Mouse (Mus musculus): Measurements from ENCODE around the gene Zbtb25.

The Zbtb25 gene

DNA sequence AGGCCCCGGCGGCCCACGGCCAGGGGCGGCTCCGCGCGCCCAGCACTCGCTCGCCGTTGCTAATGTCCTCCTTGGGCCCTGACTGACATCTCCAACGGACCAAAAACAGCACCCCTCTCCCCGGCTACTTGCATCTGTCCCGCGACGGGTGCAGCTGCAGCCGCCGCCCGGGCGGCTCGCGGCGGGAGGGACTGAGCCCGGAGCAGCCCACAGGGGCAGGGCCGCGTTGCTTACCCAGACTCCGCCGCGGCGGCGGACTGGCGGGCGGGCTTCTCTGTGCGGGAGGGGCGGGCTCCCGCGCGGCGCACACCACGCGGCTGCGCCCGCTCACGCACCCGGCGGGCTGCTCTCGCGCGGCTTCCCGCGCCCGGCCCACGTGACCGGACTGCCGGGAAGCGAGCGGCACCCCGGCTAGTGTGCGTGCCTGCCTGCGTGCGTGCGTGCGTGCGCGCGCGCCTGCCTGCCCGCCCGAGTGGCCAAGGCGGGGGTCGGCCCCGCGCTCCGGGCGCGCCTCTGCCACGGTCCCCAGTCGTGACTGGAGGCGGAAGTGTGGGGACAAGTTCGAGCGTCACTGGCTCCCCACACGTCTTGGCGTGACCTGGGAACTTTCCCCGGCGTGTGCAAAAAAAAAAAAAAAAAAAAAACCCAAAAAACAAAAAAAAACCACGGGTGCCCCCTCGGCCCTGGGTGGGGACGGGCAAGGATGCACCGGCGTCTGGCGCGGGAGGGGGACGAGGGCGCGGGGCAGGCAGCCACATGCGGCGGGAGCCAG, at the start of gene Zbtb25:
Zbtb25 (minus strand) TSS at position 397 of the 772 bp plus-strand sequence.
- DNase-seq (ENCODE audit: inconsistent ontology term): peak; percentile 96

DNA sequence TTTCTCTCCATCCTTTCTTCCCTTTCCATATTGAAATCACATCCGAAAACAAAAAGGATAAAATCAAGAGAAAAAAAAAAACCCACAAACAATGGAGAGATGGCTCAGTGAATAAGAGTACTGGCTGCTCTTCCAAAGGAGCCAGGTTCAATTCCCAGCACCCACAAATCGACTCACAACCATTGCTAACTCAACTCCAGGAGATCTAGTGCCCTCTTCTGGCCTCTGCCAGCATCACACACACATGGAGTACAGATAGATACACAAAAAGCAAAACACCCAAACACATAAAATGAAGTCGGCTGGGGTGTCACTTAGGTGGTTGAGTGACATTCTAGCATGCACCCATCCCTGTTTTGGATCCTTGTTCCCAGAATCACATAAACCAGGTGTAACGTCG, 48.9 kb upstream of the Zbtb25 start:
- DNase-seq (ENCODE audit: inconsistent ontology term): no peak

DNA sequence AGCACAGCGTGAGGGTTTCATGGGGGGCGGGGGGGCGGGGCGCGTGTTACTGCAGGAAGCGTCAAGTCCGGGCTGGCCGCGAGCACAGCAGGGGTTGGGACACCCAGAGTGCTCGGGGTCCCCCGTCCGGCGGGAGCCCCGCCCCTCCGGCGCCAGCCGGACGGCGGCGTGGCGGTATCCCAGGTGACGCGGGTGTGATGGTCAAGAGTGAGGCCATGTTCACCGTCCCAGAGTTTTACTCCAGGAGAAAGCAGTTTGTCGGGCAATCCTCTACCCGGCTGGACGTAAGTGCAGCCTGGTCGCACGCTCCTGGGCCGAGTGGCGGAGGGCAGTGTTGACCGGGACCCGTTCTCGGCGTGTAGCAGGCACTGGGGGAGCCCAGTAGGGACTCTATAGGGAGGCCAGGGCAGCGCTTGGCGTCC, 48.0 kb upstream of the Zbtb25 start, which contains the start of gene Ppp1r36:
Ppp1r36 (plus strand) TSS at position 106 of the 422 bp plus-strand sequence.
- peak; percentile 19 for DNase-seq (ENCODE audit: inconsistent ontology term)

GRCm38 (mm10) chr12:76415383-76416010, 46.1 kb upstream of the Zbtb25 start:
- no peak for DNase-seq (ENCODE audit: inconsistent ontology term)

GRCm38 (mm10) chr12:76409166-76409565, 39.8 kb upstream of the Zbtb25 start:
- no peak for DNase-seq (ENCODE audit: inconsistent ontology term)

DNA sequence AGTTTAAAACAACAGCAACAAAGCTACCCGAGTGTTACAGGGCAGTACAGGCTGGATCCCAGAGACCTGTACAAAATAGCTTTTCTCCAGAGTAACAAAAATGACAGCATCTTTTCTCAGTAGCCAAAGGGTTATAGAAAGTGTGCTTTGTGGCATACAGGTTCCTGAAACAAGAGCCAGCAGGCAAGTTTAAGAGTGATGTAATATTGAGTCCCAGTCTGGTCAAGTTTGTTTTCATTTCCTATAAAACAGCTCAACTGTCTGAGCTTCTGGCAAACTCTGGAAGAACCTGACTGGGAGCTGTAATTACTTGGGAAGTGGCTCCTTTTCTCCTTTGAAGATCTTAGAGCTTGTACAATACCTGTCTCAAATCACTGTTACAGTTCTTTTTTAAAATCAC, 37.8 kb upstream of the Zbtb25 start:
- no peak for DNase-seq (ENCODE audit: inconsistent ontology term)

DNA sequence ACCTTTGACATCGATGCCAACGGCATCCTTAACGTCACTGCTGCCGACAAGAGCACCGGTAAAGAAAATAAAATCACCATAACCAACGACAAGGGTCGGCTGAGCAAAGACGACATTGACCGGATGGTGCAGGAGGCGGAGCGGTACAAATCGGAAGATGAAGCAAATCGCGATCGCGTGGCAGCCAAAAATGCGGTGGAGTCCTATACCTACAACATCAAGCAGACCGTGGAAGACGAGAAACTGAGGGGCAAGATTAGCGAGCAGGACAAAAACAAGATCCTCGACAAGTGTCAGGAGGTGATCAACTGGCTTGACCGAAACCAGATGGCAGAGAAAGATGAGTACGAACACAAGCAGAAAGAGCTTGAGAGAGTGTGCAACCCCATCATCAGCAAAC, 36.6 kb upstream of the Zbtb25 start:
- no peak for DNase-seq (ENCODE audit: inconsistent ontology term)

DNA sequence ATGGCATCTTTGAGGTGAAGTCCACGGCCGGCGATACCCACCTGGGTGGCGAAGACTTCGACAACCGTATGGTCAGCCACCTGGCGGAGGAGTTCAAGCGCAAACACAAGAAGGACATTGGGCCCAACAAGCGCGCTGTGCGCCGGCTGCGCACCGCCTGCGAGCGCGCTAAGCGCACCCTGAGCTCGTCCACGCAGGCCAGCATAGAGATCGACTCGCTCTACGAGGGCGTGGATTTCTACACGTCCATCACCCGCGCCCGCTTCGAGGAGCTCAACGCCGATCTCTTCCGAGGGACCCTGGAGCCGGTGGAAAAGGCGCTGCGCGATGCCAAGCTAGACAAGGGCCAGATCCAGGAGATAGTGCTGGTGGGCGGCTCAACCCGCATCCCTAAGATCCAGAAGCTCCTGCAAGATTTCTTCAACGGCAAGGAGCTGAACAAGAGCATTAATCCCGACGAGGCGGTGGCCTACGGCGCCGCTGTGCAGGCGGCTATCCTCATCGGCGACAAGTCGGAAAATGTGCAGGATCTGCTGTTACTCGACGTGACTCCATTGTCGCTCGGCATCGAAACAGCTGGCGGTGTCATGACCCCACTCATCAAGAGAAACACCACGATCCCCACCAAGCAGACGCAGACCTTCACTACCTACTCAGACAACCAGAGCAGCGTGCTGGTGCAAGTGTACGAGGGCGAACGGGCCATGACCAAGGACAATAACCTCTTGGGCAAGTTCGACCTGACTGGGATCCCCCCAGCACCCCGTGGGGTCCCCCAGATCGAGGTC, 36.0 kb upstream of the Zbtb25 start:
- DNase-seq (ENCODE audit: inconsistent ontology term): no peak

- DNase-seq (ENCODE audit: inconsistent ontology term): no peak
Observed at GRCm38 (mm10) chr12:76404836-76405182, 35.4 kb upstream of the Zbtb25 start.

DNA sequence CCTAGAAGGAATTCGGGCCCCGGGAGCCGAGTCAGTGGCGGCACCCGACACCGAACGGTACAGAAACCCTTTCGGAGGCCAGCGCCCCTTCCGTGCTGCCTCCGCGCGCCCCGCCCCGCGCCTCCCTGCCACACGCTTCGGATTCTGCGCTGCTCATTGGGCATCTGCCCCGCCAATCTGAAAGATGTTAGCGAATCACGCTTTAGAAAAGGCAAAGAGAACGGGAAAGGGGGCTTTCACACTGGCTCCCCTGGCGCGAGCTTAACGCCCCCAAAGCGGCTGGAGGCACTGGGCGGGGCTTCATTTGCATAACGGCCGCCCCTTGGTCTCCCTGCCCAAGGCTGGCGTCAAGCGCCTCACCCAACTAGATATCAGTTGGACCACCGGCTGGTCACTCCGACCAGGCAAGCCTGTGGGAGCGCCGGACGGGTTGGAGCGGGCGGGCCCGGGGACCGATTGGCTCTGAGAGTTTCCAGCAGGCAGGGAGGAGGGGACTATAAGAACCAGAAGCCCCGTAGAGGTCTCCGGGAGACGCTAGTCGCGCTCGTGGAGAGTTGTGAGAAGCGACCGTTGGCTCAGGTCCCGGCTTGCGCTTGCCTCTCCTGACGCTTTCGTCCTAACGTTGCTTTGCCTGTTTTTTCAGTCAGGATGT, 34.6 kb upstream of the Zbtb25 start, which contains the start of gene Hspa2:
Hspa2 (plus strand) TSS at position 291 of the 652 bp plus-strand sequence.
- DNase-seq (ENCODE audit: inconsistent ontology term): peak; percentile 100

- no peak for DNase-seq (ENCODE audit: inconsistent ontology term)
Observed at GRCm38 (mm10) chr12:76402991-76403885, 33.8 kb upstream of the Zbtb25 start.

- DNase-seq (ENCODE audit: inconsistent ontology term): no peak
Observed at GRCm38 (mm10) chr12:76401674-76402073, 32.3 kb upstream of the Zbtb25 start.

- no peak for DNase-seq (ENCODE audit: inconsistent ontology term)
Observed at GRCm38 (mm10) chr12:76397281-76397680, 27.9 kb upstream of the Zbtb25 start.

- DNase-seq (ENCODE audit: inconsistent ontology term): no peak
Observed at GRCm38 (mm10) chr12:76392979-76393378, 23.6 kb upstream of the Zbtb25 start.

DNA sequence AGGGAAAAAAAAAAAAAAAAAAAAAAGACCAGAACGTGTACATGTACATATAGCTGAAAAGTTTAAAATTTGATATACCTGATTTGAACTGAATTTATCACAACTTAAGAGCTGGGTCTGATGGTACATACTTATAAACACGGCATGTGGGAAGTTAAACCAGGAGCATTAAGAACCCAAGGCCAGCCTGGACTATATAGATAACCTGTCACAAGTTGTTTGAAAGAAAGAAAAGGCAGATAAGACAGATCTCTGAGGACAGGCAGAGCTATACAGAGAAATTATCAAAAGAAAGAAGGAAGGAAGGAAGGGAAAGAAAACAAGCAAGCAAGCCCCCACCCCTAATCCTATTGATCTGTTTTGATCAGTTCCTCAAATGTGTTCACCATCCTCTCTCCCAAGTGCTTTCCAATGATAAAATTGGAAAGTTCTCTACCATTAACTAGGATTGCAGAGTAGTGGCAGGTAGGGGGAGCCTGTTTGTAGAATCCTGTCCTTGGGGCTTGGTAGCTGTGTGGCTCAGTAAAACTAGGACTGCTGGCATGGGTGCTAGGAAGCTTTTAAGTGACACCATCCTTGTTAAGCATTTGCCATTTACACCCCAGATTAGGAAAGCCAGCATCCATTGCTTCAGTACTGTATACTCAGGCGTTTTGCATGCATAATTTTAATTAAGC, 22.3 kb upstream of the Zbtb25 start:
- no peak for DNase-seq (ENCODE audit: inconsistent ontology term)

GRCm38 (mm10) chr12:76388794-76389193, 19.4 kb upstream of the Zbtb25 start:
- DNase-seq (ENCODE audit: inconsistent ontology term): no peak

GRCm38 (mm10) chr12:76385342-76385741, 15.9 kb upstream of the Zbtb25 start:
- no peak for DNase-seq (ENCODE audit: inconsistent ontology term)

GRCm38 (mm10) chr12:76380151-76380550, 10.7 kb upstream of the Zbtb25 start:
- no peak for DNase-seq (ENCODE audit: inconsistent ontology term)

- DNase-seq (ENCODE audit: inconsistent ontology term): no peak
Observed at GRCm38 (mm10) chr12:76378556-76378955, 9.2 kb upstream of the Zbtb25 start.

DNA sequence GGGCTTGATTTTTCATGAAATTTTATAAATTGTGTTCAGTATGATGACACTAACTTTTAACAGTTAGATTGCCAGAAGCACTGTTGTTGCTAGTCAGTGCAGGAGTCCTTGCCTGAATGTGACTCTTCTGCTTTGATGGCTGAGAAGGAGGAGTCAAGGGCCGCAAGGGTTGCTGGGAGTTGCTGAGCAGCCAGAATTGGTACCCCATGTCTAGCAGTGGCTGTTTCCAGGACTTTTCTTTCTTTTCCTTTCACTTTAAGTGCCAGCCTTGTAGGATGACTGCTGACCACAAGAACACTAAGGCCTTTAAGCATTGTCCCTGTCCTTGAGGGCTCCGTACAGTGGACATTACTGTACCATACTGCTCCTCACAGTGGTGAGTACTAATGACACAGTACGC, 8.3 kb upstream of the Zbtb25 start:
- DNase-seq (ENCODE audit: inconsistent ontology term): no peak
